Mouse (Mus musculus) small intestine, adult 2 months (tissue): ENCODE data around the gene Rbm33. TPM values are rescaled to one million over a fixed set of nuclear protein-coding genes. Genes with fewer than 3 reads are reported as not detected.

Experiments used
- H3K27ac ChIP-seq: fragments of 200-500 bp; 2 replicates; pipeline ENCODE4 v1.5.1; 2012; ENCODE audit warnings: low read depth, low read length, control low read depth, inconsistent platforms; ENCODE audit not compliant: insufficient read depth
- H3K27me3 ChIP-seq: fragments of 200-500 bp; 2 replicates; pipeline ENCODE4 v1.6.1; 2012; ENCODE audit warnings: mild to moderate bottlenecking, moderate library complexity, low read length, inconsistent platforms; ENCODE audit not compliant: control insufficient read depth, insufficient read depth
- H3K36me3 ChIP-seq: fragments of 200-500 bp; 2 replicates; pipeline ENCODE4 v1.6.1; 2012; ENCODE audit warnings: mild to moderate bottlenecking, low read length, control low read depth, inconsistent platforms; ENCODE audit not compliant: control insufficient read depth, insufficient read depth
- H3K4me1 ChIP-seq: fragments of 200-500 bp; 2 replicates; pipeline ENCODE4 v1.6.1; 2012; ENCODE audit warnings: low read length, inconsistent platforms, mixed read lengths; ENCODE audit not compliant: control insufficient read depth, insufficient read depth, insufficient read length
- H3K4me3 ChIP-seq: fragments of 200-500 bp; 2 replicates; pipeline ENCODE4 v1.5.1; 2012; ENCODE audit warnings: low read depth, mild to moderate bottlenecking, control low read depth, inconsistent platforms, low read length, moderate library complexity
- CTCF ChIP-seq: fragments of 200-500 bp; IDR thresholded peaks from 2 replicates; pipeline ENCODE4 v1.5.1; 2012; ENCODE audit warnings: low read depth, mild to moderate bottlenecking, control low read depth, inconsistent platforms, low read length, moderate library complexity, mixed read lengths; ENCODE audit not compliant: insufficient replicate concordance, insufficient read length; ENCODE audit errors: extremely low read depth
- POLR2A ChIP-seq: fragments of 200-500 bp; IDR thresholded peaks from 2 replicates; pipeline ENCODE4 v1.6.1; 2012; ENCODE audit warnings: low read depth, mild to moderate bottlenecking, control low read depth, inconsistent platforms, low read length, moderate library complexity
- WGBS: fragments of 180-500 bp; shearing (Covaris S2); methylation state at CpG from one replicate; pipeline ENCODE4 v1.1.7; 2018; 5-methylcytosine and 5-hydroxymethylcytosine counted together
- polyA plus RNA-seq: library from polyadenylated mRNA; depleted of rRNA; stranded (reverse); fragments of >200 nt; gene quantifications from 2 replicates; pipeline ENCODE4 v1.2.3, GENCODE M21; 2012

The Rbm33 gene
- polyA plus RNA-seq, 1 experiment = 25.2 TPM

DNA sequence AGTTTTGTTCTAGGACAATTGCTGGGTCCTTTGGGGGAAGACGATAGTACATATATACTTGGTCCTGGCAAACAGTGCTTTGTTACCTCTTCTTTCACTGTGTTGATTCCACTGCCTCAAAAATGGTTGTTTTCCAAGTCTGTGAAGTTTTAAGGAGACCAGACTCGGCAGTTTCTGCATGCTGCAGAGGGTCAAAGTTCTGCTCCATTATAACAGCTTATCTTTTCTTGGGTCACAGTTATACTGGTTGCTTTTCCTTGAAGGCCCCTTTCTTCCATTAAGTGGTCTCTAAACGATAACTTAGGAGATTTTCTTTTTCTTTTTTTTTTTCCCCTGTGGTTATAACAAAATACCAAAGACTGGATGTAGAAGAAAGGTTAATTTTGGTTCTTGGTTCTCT is 89.7 kb downstream of the Rbm33 start:
- TF ChIP-seq POLR2A = no peak
- H3K27ac ChIP-seq = 0 out of 2 replicates have a peak overlapping the region, but pooled peaks have one; percentile 3
- no peak overlapping the region for H3K4me3 ChIP-seq
- H3K4me1 ChIP-seq = peaks cover 12% of the 10 kb centered on the region
- no peaks in the 10 kb centered on the region for H3K27me3 ChIP-seq
- H3K36me3 ChIP-seq = peaks cover 27% of the 10 kb centered on the region
- WGBS = 22% methylated on average over 3 of the region's 3 CpGs

- H3K4me3 ChIP-seq = no peak overlapping the region
- H3K27ac ChIP-seq = no peak overlapping the region
- peaks cover 6% of the 10 kb centered on the region for H3K4me1 ChIP-seq
- 24% methylated on average over 2 of the region's 2 CpGs for WGBS
- TF ChIP-seq POLR2A (no peak), CTCF (no peak)
- H3K27me3 ChIP-seq = no peaks in the 10 kb centered on the region
- peaks cover 62% of the 10 kb centered on the region for H3K36me3 ChIP-seq
Observed at GRCm38 (mm10) chr5:28412006-28412685, 95.2 kb downstream of the Rbm33 start.

DNA sequence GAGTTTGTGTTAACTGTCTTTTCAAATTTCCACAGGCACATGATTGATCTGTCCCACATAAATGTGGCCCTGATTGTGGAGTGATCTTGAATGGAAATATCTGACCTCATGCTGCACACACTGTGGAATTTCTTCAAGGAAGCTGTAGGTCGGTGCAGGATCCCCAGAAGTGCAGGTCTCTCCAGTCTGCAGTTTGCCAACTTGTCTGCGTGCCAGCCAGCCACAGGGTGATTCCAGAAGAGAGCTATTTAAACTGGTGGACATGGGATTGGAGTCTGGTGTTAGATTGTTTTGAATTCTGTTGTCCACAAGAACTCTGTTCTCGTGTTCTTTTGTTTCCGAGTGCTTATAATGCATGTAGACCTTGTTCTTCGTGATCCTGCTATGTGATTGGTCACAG is 96.6 kb downstream of the Rbm33 start:
- 65% methylated on average over 5 of the region's 5 CpGs for WGBS
- Histone ChIP-seq H3K36me3 (peaks cover 61% of the 10 kb centered on the region), H3K4me1 (peaks cover 5% of the 10 kb centered on the region; the same call in 1 of the 2 replicates), H3K27ac (no peak overlapping the region), H3K4me3 (no peak overlapping the region), H3K27me3 (no peaks in the 10 kb centered on the region)
- TF ChIP-seq CTCF = no peak
- TF ChIP-seq POLR2A = no peak

DNA sequence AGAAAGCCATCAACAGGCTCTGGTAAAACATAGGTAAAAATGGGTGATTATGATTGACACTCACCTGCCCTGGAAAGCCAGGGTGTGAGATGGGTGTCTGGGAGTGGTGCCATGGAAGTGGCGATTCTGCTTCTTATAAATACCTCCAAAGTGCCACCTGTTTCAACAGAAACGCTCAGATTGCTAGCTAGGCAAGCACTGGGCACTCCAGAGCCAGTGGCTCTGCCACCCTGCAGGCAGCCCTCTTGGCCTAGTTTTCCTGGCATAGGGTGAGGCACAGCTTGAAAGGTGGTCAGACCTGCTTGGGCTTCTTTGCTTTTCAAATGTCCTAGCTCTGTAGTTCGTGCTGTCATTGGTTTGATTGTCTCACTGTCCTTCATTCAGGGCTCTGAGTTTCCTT is 97.2 kb downstream of the Rbm33 start:
- Histone ChIP-seq H3K4me3 (no peak overlapping the region), H3K27me3 (no peaks in the 10 kb centered on the region), H3K36me3 (peaks cover 57% of the 10 kb centered on the region), H3K27ac (no peak overlapping the region), H3K4me1 (peaks cover 8% of the 10 kb centered on the region; the same call in 1 of the 2 replicates)
- 48% methylated on average over 3 of the region's 3 CpGs for WGBS
- TF ChIP-seq CTCF (no peak), POLR2A (no peak)

- Histone ChIP-seq H3K4me1 (peaks cover 16% of the 10 kb centered on the region), H3K27ac (no peak overlapping the region), H3K36me3 (peaks cover 45% of the 10 kb centered on the region), H3K27me3 (no peaks in the 10 kb centered on the region), H3K4me3 (no peak overlapping the region)
- TF ChIP-seq POLR2A (no peak), CTCF (no peak)
Observed at GRCm38 (mm10) chr5:28416029-28416428, 99.1 kb downstream of the Rbm33 start.

DNA sequence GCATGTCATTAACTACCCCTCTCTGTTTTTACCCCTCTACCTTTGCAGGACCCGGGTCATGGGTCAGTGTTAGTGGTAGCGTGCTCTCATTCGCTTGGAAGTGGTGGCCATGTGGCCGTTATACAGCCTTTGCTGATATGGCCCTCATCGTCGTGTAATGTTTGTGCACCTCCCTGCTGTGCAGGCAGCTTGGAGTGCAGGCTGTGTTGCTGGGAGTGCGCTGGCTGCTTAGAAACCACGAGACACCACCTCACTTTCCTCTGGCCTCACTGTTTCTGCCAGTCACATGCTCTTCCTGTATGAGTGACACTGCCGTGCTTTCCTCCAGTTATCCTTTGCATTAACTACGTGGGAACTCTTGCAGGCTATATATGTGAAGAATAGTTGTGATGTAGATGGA is 101.8 kb downstream of the Rbm33 start:
- 63% methylated on average over 10 of the region's 10 CpGs for WGBS
- Histone ChIP-seq H3K4me3 (no peak overlapping the region), H3K27ac (0 out of 2 replicates have a peak overlapping the region, but pooled peaks have one; percentile 17), H3K36me3 (peaks cover 26% of the 10 kb centered on the region), H3K4me1 (peaks cover 16% of the 10 kb centered on the region), H3K27me3 (no peaks in the 10 kb centered on the region)
- TF ChIP-seq POLR2A = no peak

DNA sequence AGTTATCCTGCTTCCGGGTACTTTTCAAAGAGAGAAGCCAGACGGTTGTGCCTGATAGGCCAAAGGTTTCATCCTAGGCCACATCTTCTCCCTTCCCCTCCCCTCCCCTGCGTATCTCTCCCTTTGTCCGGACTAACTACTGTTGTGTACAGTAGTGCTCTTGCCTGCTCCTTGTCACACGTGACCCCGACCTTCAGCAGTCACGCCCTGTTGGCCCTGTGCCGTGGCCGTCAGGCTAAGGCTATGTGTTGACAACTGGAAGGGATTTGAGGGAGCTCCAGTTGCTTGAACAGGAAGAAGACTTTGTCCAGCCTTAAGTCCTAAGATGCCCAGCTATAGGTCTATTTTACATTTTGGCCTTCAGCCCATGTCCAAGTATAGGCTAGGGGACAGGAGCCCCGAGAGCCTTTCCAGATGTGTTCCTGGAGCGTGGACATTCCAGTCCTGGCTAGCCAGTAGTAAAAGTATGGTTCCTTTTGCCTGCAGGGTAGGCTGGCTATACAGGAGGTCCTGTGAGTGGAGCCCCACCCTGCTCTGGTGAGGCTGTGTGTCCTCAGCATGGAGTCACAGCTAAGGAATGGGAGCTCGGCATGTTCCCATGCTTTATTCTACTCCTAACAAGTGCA is 102.8 kb downstream of the Rbm33 start:
- no peak overlapping the region for H3K4me3 ChIP-seq
- H3K27me3 ChIP-seq = no peaks in the 10 kb centered on the region
- TF ChIP-seq CTCF = no peak
- no peak for TF ChIP-seq POLR2A
- H3K36me3 ChIP-seq = peaks cover 23% of the 10 kb centered on the region
- peak overlapping the region; percentile 89 for H3K27ac ChIP-seq
- 37% methylated on average over 12 of the region's 12 CpGs for WGBS
- peaks cover 16% of the 10 kb centered on the region for H3K4me1 ChIP-seq
